Mouse (Mus musculus): ENCODE measurements around the gene March4.

GRCm38 (mm10) chr1:72442747-72443146 lies 94.0 kb downstream of the March4 start:
- TF ChIP-seq MAFK (IDR thresholded peaks at IDR 0.05; ENCODE audit: insufficient read depth, low read depth, low read length) (no peak), ZC3H11A (IDR thresholded peaks at IDR 0.05; ENCODE audit: borderline replicate concordance, low read depth, low read length) (no peak), CHD2 (IDR thresholded peaks at IDR 0.05; ENCODE audit: low read depth, low read length) (no peak), ZNF384 (IDR thresholded peaks at IDR 0.05; ENCODE audit: low read depth, low read length) (no peak), HCFC1 (IDR thresholded peaks at IDR 0.05; ENCODE audit: borderline replicate concordance, insufficient read depth, low read length) (no peak)
